Comparison of ENCODE assay signal across 10 mouse cellular contexts in the genomic region with DNA sequence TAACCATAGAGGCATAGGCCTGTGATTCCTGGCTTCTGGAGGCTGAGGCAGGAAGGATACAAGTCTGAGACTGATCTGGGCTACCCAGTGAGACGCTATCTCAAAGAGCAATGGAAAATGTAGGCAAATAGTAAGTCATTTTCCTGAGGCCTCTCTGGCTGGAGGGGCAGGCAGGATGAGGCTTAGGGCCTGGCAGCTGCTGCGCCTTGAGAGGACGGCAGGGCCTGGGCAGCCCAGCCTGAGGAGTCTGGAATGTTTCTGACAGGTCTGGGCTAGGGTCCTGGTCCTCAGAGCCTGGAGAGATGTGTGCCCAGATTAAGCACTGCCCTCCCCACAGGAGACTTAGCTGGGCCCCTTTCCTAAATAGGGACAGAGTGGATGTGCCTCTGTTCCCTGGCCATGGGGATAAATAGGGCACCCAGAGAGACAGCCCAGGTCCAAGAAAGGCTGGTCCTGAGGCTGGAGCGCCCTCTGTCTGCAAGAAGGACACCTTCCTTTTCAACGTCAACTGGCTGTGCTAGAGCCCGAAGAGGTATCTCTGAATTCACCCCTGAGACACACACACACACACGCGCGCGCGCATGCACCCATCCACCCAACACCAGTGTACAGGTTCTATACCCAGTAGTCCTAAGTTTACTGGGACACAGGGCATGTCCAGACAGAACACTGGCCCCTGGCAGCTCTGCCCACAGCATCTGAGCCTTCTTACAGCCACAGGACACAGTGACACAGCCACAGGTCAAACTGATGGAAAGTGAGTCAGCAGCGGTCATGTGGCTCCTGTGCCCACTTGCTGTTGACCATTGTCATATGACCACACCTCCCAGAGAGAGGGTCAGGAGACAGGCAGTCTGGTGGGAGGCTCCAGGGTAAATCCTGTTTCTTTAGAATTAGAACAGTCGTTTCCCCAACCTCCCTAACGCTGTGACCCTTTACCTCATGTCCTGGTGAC. TPM values are rescaled to one million over a fixed set of nuclear protein-coding genes. Genes with fewer than 3 reads are reported as not detected.
DNase-seq lines count a peak whose midpoint lies in the region; ATAC-seq and TF ChIP-seq lines count a peak whose summit lies in the region.
"Had no signal": no experiment of that assay in that cellular context is flagged by ENCODE, and none has a peak within 500 bp of the region (broad histone marks: within the 10 kb centered on the region; RNA-seq: fewer than 3 reads in every experiment).

No protein-coding gene starts in this region.

- no peak overlapping the region for H3K9ac ChIP-seq in forebrain, embryonic 11.5 days (ENCODE audit: low read length)
- no peak overlapping the region for H3K9ac ChIP-seq in forebrain, embryonic 13.5 days
- H3K9ac ChIP-seq: neural tube, embryonic 12.5 days had no signal

- 63% methylated on average over 14 of the region's 14 CpGs for WGBS in forebrain, embryonic 11.5 days
- WGBS in forebrain, embryonic 13.5 days: 62% methylated on average over 14 of the region's 14 CpGs
- 66% methylated on average over 14 of the region's 14 CpGs for WGBS in spleen, adult 2 months

- H3K27ac ChIP-seq in forebrain, embryonic 11.5 days (ENCODE audit: low read depth, low read length): no peak overlapping the region
- H3K27ac ChIP-seq in forebrain, embryonic 13.5 days: no peak overlapping the region
- H3K27ac ChIP-seq in spleen, adult 2 months (ENCODE audit: insufficient read depth, low read length): no peak overlapping the region
- H3K27ac ChIP-seq: neural tube, embryonic 12.5 days had no signal

- no peaks in the 10 kb centered on the region for H3K9me3 ChIP-seq in forebrain, embryonic 11.5 days (ENCODE audit: control insufficient read depth, low read length)
- H3K9me3 ChIP-seq in forebrain, embryonic 13.5 days (replicated peaks): no peaks in the 10 kb centered on the region
- H3K9me3 ChIP-seq: neural tube, embryonic 12.5 days had no signal

- H3K36me3 ChIP-seq in forebrain, embryonic 11.5 days (ENCODE audit: control insufficient read depth, insufficient read depth, low read length): no peaks in the 10 kb centered on the region
- no peaks in the 10 kb centered on the region for H3K36me3 ChIP-seq in forebrain, embryonic 13.5 days (ENCODE audit: poor library complexity, severe bottlenecking)
- no peaks in the 10 kb centered on the region for H3K36me3 ChIP-seq in spleen, adult 2 months (ENCODE audit: control insufficient read depth, insufficient read depth, low read length)
- H3K36me3 ChIP-seq: neural tube, embryonic 12.5 days had no signal

- H3K27me3 ChIP-seq in forebrain, embryonic 11.5 days (ENCODE audit: control insufficient read depth, insufficient read depth, low read length): no peaks in the 10 kb centered on the region
- no peaks in the 10 kb centered on the region for H3K27me3 ChIP-seq in forebrain, embryonic 13.5 days
- H3K27me3 ChIP-seq in spleen, adult 2 months (ENCODE audit: control insufficient read depth, insufficient read depth, low read length): no peaks in the 10 kb centered on the region
- H3K27me3 ChIP-seq: neural tube, embryonic 12.5 days had no signal

- intact Hi-C loops in heart, postnatal 36 days (cut with DNase I): loop anchor here (5.0 kb wide), 1 partner anchor 87 kb away; no protein-coding TSS in a partner anchor

- peak; percentile 39; the same call in 1 of the 2 replicates for TF ChIP-seq CTCF in spleen, adult 2 months (IDR thresholded peaks at IDR 0.05; ENCODE audit: extremely low read depth, insufficient read depth, insufficient read length, insufficient replicate concordance)

- no peak overlapping the region for H3K4me2 ChIP-seq in forebrain, embryonic 11.5 days (ENCODE audit: low read depth, low read length, severe bottlenecking)
- no peak overlapping the region for H3K4me2 ChIP-seq in forebrain, embryonic 13.5 days
- H3K4me2 ChIP-seq: neural tube, embryonic 12.5 days had no signal

- DNase-seq in forebrain, embryonic 11.5 days (ENCODE audit: low spot score): peak; percentile 64
- no peak for DNase-seq in spleen, adult 2 months (ENCODE audit: low read depth in 1 of 2, low spot score in 2 of 2)
- DNase-seq in spleen, postnatal 4 days (ENCODE audit: low spot score in 2 of 2): no peak
- peak; percentile 73 to 75 for DNase-seq in cerebellum, postnatal 10 days
- peak; percentile 25 to 37 for DNase-seq in heart, postnatal 36 days
- DNase-seq in lung, adult 18-20 months: peak; percentile 23 to 30
- peak; percentile 72 for DNase-seq in testis, postnatal 10 days (ENCODE audit: low spot score)

- no peak for ATAC-seq in forebrain, embryonic 11.5 days (replicated peaks; ENCODE audit: low FRiP score)
- ATAC-seq in forebrain, embryonic 13.5 days: no peak

- no peak for TF ChIP-seq POLR2A in spleen, adult 2 months (IDR thresholded peaks at IDR 0.05; ENCODE audit: low read depth, low read length)

- no peaks in the 10 kb centered on the region; the same call in 1 of the 2 replicates for H3K4me1 ChIP-seq in forebrain, embryonic 11.5 days (replicated peaks; ENCODE audit: control insufficient read depth, insufficient read depth, low read length)
- H3K4me1 ChIP-seq in forebrain, embryonic 13.5 days: no peaks in the 10 kb centered on the region
- no peaks in the 10 kb centered on the region for H3K4me1 ChIP-seq in spleen, adult 2 months (ENCODE audit: control insufficient read depth, insufficient read depth, insufficient read length)
- H3K4me1 ChIP-seq: neural tube, embryonic 12.5 days had no signal

- H3K4me3 ChIP-seq in forebrain, embryonic 11.5 days (ENCODE audit: low read depth, low read length): no peak overlapping the region
- H3K4me3 ChIP-seq in forebrain, embryonic 13.5 days: no peak overlapping the region
- no peak overlapping the region for H3K4me3 ChIP-seq in spleen, adult 2 months (ENCODE audit: extremely low read depth, insufficient read depth, insufficient read length)
- H3K4me3 ChIP-seq: neural tube, embryonic 12.5 days had no signal

RNA-seq across cellular contexts. Expression of a gene that starts 9.3 kb away (rescaled TPM):
- 0.17 TPM in 1 of 2 replicates, not detected in the other for polyA plus RNA-seq in forebrain, embryonic 11.5 days (2014; fragmentation: Nextera tagmentation; extraction: Ambion mirVana)
- 0.09 TPM in 1 of 2 replicates, not detected in the other for polyA plus RNA-seq in forebrain, embryonic 13.5 days (2015; fragmentation: Nextera tagmentation; extraction: Ambion mirVana)
- polyA plus RNA-seq in spleen, adult 2 months (2012; rRNA removed): 0.20 and 0.22 TPM in 2 replicates
- total RNA-seq in heart, postnatal 36 days (2021): under 1 TPM; 0.86 to 0.95 TPM

RNA-seq across cellular contexts. Expression of a gene that starts 40.9 kb away (rescaled TPM):
- not detected in 2 replicates for polyA plus RNA-seq in forebrain, embryonic 11.5 days (2014; fragmentation: Nextera tagmentation; extraction: Ambion mirVana)
- polyA plus RNA-seq in forebrain, embryonic 13.5 days (2015; fragmentation: Nextera tagmentation; extraction: Ambion mirVana): not detected in 2 replicates
- 0.67 and 0.76 TPM in 2 replicates for polyA plus RNA-seq in spleen, adult 2 months (2012; rRNA removed)
- total RNA-seq in heart, postnatal 36 days (2021): under 1 TPM; 0.27 to 0.69 TPM
- polyA plus RNA-seq: heart, embryonic 16.5 days; neural tube, embryonic 12.5 days had no signal

Comparison
In these comparisons a context has a peak if more than half of its experiments do, and no peak if none do; other contexts are left out.
1. DNase-seq: peak in forebrain, embryonic 11.5 days (single experiment), cerebellum, postnatal 10 days (2 of 2), heart, postnatal 36 days (2 of 2), lung, adult 18-20 months (2 of 2) and testis, postnatal 10 days (single experiment); none in spleen, adult 2 months (0 of 2) and spleen, postnatal 4 days (0 of 2).